Mouse (Mus musculus) MN1 (cell line): Measurements from ENCODE around the gene Rabgap1l.

ENCODE experiments used
- DNase-seq: peaks from one replicate; pipeline ENCODE4 v3.0.0-alpha.2; 2016; ENCODE audit warnings: low spot score

Rabgap1l gene

DNA sequence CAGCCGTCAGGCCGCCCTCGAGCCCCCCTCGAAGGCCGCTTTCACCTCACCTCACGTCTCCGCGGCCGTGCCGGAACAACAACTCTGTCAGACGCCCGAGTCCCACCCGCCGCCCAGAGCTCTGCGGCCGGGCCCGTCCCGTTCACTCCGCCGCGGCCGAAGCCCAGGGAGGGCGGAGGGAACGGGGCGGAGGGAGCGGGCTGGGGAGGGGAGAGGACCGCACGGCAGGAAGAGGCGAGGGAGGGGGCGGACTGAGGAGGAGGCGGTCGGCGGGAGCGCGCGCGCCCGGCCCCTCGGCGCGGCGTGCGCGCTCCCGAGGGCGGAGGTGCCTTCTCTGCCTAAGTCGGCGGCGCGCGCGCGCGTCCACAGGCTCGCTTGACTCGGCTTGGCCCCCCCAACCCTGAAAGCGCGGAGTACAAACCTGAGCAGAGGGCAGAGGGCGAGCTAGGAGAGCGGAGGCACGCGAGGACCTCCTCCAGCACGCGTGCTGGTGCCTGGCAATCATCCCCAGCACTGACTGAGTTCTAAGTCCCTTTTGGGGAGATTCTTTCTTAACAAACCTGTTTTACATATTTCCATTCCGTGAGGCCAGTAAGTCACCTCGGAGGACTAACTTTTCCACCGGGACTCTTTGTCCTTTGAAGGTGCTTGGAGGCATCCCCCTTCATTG is at the start of gene Rabgap1l:
Gene Rabgap1l (minus strand): TSS at position 526 of the 670 bp plus-strand sequence.
- DNase-seq, result peak; percentile 90

DNA sequence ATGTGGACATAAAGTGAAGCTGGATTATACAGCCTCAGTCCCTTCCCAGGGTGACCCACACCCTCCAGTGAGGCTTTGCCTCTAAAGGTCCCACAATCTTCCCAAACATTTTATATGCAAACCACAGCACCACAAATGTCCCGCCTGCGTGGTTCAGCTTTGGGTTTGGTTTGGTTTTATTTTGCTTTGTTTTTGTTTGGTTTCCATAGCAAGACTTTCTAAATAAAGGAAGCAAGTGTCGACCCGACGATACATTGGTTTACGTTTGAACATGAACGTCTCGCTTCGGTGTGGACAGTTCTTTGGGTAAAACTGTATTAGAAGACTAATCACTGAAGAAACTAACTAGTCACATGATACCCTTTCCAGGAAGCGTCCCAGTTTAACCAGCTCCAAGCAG is 49.6 kb upstream of the Rabgap1l start:
- no peak for DNase-seq

DNA sequence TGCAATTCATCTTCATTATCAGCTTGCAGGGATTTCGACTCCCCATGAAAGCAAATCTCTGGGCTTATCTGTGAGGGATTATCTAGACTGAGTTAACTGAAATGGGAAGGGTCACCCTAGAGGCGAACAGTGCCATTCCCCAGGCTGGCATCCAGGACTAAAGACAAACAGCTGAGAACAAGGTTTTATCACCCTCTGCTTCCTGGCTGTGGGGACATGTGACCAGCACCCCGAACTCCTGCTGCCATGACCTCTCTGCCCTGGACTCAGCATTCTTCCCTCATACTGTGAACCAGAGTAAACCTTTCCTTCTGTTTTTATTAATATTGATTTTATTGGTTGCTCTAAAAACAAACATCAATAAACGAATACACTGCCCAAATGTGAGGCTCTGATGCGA is 47.6 kb upstream of the Rabgap1l start:
- DNase-seq, result no peak

DNA sequence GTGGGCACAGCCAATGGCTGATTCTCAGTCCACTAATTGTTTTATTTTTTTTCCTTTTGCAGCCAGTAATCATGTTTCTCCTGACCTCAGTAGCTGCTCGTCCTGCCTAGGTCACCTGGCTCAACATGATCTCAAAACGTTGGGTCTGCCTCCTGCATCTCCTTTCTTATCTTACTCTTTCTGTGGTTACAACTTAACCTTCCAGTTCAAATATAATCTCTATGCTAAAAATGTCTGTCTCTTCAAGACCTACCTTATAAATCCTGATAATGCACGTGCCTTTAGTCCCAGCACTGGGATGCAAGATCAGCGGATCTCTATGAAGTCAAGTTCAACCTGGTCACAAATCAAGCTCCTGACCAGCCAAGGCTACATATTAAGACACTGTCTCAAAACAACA is 46.1 kb upstream of the Rabgap1l start:
- no peak for DNase-seq

DNA sequence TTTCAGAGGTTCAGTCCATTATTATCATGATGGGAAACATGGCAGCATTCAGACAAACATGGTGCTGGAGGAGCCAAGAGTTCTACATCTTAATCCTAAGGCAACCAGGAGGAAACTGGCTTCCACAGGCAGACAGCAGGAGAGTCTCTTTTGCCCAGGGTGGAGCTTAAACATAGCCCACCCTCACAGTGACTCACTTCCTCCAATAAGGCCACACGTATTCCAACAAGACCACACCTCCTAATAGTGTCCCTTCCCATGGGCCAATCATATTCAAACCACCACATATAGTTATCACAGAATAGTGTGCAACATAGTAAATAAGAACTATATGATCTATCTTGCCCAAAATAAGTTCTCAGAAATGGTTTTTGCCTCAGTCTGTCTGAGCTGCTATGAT is 41.4 kb upstream of the Rabgap1l start:
- no peak for DNase-seq

DNA sequence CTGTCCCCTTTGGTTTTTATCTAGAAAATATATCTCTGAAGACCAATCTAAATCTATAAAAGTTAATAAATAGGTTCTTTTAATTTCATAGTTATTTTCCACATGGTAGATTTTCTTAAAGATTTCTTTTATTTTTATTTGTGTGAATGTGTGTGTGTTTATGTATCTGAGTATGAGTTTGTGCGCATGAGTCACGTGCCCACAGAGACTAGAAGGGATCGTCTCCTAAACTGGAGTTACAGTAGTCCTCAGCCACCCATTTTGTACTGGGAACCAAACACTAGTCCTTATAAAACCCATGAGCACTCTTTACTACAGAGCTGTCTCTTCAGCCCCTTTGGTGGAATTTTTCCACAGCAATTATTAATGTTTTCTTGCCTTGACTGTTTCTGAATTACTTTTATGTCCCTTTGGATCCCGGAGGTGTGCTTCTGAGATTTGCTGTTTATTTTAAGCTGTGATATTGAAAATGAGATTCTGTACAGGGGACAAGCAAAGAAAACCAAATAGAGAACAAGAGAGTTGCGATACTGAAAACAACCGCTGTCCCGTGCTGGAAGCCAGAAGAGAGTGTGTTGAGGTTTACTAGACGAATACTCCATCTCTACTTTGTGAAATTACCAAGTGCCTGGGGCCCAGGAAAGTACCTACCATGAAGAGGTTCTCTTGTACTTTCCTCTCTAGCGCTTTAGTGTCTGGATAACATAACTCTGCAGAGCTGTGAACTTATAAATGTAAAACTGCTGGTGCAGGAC is 39.4 kb upstream of the Rabgap1l start:
- DNase-seq, result no peak

DNA sequence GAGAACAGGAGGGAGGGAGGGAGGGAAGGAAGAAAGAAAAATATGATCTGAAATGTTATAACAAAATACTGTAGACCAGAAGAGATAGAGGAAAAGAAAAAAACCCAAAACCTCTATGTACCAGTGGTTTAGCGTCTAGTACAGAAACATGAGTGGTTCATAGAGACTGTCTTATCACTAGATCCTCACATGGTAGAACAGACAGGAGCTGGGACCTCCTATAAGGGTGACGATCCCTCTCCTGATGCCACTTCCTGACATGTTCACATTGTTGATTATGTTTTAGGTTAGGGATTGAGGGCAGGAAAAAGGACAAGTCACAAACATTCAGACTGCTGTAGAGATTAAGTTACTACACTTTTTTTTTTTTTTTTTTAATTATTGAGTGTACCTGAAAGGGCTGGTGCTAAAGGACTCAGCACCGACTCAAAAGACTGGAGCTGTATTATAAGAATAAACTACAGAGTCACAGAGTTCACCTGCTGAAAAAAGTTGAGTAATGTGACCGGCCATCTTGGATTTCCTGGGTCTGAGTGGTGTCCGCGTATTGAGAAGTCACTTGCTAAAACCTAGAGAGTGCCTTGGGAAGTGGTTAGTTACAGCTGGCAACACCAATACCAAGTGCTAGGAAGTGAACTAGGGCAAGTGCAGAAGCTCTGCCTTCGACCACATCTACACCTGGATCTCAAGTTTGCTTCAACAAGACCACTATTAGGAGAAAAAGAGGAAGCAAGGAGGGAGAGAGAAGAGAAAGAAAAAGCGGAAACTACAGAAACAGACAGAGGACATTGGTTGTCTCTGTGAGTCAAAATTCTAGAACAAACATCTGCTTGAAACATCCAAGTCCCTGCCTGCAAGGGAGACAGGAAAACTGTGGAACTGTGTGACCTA is 37.8 kb upstream of the Rabgap1l start:
- no peak for DNase-seq

DNA sequence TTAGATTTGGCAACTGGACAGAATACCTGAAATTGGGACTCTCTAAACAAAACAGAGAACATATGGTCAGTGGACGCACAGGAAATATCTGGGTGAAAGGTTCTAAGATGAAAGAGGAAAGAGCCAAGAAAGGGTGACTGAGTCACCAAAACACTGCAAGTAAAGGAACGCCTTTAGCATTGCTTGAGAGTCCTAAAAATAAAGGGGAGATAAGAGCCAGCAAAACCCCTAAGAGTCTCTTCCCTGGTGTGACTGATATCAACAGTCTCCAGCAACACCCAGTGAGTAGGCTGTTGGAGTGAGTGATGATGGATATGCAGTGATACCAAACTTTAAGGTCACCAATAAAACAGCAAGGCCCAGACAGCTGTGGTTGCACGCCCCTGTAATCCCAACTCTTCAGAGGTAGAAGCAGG is 32.4 kb upstream of the Rabgap1l start:
- no peak for DNase-seq

GRCm38 (mm10) chr1:160823638-160824037 is 30.6 kb upstream of the Rabgap1l start:
- DNase-seq, result no peak

- DNase-seq, result no peak
Measured at GRCm38 (mm10) chr1:160814198-160814597, 21.2 kb upstream of the Rabgap1l start.

DNA sequence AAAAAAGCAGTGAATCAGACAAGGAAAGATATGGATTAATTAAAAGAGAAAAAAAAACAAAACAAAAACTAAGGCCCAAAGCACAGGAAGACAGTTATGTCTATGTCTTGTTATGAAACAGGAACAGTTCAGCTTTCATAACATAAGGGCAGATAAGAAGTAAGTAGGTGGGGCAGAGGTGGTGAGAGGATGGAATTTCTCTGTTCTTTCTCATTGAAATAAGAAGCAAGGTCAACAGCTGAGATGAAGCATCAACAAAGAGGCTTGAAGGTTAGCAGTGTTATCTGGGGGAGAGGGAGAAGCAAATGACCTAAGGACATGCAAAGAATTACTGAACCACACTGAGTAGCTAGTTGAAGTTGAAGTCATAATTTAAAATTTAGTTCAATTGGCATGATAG is 19.4 kb upstream of the Rabgap1l start:
- DNase-seq, result no peak

GRCm38 (mm10) chr1:160811930-160812329 is 18.9 kb upstream of the Rabgap1l start:
- DNase-seq, result no peak

DNA sequence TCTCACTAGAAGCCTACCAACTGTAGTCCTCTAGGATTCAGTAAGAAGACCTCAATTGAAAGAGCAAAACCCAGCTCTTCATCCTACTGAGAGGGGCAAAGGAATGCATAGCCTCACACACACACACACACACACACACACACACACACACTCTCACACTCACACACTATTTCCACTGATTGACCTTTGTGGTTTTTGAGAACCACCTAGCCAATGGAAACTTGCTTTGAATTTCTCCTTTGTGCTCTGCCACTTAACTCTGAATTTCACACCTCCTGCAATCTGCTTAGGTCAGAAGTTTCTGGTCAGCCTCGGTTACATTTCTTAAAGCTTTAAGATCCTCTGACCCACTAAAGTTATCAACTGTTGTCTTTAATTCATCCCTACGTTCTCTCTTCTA is 12.3 kb upstream of the Rabgap1l start:
- DNase-seq, result no peak

DNA sequence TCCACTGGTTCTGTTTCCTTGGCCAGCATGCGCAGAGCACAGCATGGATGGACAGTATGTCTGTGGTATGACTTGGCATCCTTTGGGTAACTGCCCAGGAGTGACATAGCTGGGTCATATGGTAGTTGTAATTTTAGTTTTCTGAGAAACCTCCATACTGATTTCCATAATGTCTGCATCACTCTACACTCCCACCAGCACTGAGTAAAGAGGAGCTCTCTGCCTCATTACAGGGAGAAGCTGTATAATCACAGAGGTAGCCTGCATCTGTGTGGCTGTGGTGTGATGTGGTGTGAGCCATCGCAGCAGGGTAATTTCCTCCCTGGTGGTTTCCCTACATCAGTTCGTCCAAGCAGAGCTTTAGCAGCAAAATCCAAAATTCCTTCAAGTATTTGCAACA is 7.0 kb upstream of the Rabgap1l start:
- DNase-seq, result no peak

DNA sequence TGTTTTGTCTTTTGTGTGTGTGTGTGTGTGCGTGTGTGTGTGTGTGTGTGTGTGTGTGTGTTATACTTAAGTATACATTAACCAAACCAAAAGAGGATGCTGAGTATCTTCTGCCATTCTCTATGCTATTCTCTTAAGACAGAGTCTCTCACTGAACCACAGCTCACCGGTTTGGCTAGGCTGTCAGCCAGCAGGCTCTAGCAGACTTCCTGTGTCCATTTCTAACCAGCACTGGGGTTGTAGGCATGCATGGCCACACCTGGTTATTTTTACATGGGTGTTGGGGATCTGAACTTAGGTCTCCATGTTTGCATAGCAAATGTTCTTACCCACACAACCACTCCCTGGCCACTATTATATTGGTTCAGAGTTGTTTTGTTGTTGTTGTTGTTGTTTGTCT is 2.0 kb upstream of the Rabgap1l start:
- DNase-seq, result no peak

DNA sequence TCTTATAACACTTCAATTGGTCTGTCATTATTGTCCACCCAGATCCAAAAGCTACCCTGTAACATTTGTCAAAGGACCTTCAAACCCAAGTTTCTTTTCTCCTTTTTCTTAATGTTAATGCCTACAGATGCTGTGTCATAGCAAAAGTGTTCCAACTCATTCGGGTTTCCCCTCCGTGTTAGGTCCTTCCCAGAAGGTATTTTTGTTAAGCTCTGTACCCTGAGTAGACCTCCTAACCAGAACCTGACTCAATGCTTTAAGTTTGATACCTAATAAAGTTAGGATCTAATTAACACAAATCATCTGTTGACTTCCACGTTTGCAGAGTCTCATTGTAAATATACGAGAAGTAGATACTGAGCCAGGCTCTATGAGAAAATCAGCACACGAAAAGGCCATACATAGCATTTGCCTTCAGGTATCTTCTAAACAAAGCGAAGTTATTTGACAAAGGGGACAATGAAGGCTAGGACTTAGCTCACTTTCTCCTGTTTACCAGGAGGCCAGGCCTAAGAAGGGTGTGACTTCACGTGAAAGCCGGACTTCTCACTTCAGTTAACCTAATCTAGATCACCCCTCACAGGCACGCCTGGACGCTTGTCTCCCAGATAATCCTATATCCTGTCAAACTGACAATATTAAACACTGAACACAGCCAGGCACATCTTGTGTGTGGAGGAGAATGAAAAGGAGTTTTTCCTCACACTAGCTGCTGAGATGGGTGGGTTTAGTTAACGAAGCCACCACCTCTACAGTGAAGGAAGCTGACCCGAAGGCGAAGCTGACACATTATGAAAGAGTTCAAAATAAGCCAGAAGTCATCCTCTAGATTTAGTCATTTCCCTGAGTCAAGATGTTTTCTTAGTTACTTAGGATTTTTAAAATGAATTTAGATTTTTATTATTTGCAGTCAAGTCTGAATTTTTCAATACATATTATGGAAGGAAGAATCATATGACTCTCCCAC is 1.1 kb upstream of the Rabgap1l start:
- DNase-seq, result peak; percentile 27

GRCm38 (mm10) chr1:160792156-160792685 is 790 bp downstream of the Rabgap1l start:
- peak; percentile 59 for DNase-seq

DNA sequence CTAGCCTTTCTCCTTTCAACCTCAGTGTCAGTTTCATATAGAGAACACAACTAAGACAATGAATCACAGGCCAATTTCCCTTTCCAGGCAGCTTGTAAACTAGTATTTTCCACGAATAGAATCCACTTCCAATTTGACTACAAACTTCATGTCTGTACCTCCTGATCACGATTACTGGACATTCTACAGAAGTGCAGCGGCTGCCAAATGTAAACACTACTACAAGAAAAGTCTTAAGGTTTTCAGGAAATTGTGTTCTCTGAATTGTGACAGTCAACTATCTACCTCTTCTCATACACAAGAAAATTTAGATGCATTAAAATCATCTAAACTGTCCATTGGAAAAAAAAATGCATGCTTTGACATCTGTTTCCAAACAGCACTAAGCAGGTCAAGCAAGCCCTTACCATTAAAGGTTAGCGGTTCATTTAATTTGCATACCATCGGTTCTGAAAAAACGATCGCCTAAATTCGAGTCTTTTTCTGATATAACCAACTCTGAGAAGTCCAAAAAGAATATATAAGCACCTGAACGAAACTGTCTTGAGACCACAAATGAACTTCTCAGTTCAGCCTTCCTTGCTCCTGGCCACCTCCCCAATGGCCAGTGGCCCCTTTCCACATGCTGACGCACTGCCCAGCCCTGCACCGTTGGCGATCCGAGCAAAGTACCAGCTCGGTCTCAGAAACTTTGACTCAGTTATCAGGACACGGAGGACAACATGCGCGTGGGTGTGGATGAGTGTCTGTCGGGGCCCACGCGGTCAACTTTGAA is 1.4 kb downstream of the Rabgap1l start:
- DNase-seq, result peak; percentile 13

DNA sequence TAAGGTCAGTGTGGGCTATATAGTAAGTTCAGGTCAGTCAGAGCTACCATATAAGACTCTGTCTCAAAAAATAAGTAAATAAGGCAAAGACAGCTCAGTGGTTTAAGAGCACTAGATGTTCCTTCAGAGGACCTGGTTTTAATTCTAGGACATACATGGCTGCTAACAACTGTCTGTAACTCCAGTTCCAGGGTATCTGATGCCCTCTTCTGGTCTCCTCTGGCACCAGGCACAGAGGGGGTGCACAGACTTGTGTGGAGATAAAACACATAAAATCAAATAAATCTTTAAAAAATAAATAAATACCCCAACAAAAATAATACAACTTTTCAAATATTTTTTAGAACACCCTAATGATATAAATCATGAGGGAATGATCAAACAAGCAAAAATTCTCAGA is 2.4 kb downstream of the Rabgap1l start:
- DNase-seq, result no peak

- no peak for DNase-seq
Measured at GRCm38 (mm10) chr1:160789876-160790275, 3.1 kb downstream of the Rabgap1l start.
